Mouse (Mus musculus) left cerebral cortex, postnatal 10 days (tissue): ENCODE results near the gene Ptpn18. TPM values are rescaled to one million over a fixed set of nuclear protein-coding genes. Genes with fewer than 3 reads are reported as not detected.
"Not testable (repeated sequence)": the region's sequence is repeated elsewhere in the genome, so short reads cannot be mapped to it uniquely, and the experiment has no call there.

Experiments
- DNase-seq, 2 experiments: peaks; one replicate each; pipeline ENCODE4 v3.0.0; 2021 to 2022; ENCODE audit warnings: low spot score in 2 of 2, mixed read lengths in 1 of 2; ENCODE audit errors: extremely low spot score in 1 of 2
- intact Hi-C: fragments of 180-260 bp; cut with DNase I; formaldehyde crosslinking; loops from one replicate; pipeline ENCODE4 v1.15.1; 2025
- total RNA-seq, 2 experiments: library from RNA; stranded (reverse); gene quantifications; 2 replicates each; pipeline ENCODE4 v1.2.3; 2021

Gene Ptpn18
- 1 to 10 TPM; 3.6 to 4.6 TPM for total RNA-seq

GRCm38 (mm10) chr1:34459284-34460060, at the start of gene Ptpn18:
Gene Ptpn18, plus strand, starts transcription at chr1:34459762.
- DNase-seq, result peak; percentile 79 to 86
- intact Hi-C loops, result loop anchor here (10.0 kb wide), 1 partner anchor 125 kb away; no protein-coding TSS in a partner anchor

GRCm38 (mm10) chr1:34428466-34428865, 31.1 kb upstream of the Ptpn18 start:
- intact Hi-C loops, result no loop called here
- DNase-seq, result no peak

GRCm38 (mm10) chr1:34429281-34429680, 30.3 kb upstream of the Ptpn18 start:
- intact Hi-C loops, result no loop called here
- no peak for DNase-seq

GRCm38 (mm10) chr1:34430981-34431380, 28.6 kb upstream of the Ptpn18 start:
- no peak for DNase-seq
- intact Hi-C loops, result loop anchor here (10.0 kb wide), 1 partner anchor 136 kb away; no protein-coding TSS in a partner anchor

- no peak for DNase-seq
- intact Hi-C loops, result loop anchor here (10.0 kb wide), 1 partner anchor 137 kb away; no protein-coding TSS in a partner anchor
Observed at GRCm38 (mm10) chr1:34431431-34431830, 28.1 kb upstream of the Ptpn18 start.

- peak in 1 of 2 experiments; percentile 72 for DNase-seq
- intact Hi-C loops, result loop anchor here (10.0 kb wide), 1 partner anchor 138 kb away; no protein-coding TSS in a partner anchor
Observed at GRCm38 (mm10) chr1:34432411-34432775, 27.2 kb upstream of the Ptpn18 start.

- intact Hi-C loops, result loop anchor here (10.0 kb wide), 1 partner anchor 138 kb away; no protein-coding TSS in a partner anchor
- peak in 1 of 2 experiments; percentile 53 for DNase-seq
Observed at GRCm38 (mm10) chr1:34432776-34433481, 26.6 kb upstream of the Ptpn18 start.

- DNase-seq, result peak in 1 of 2 experiments; percentile 43
- intact Hi-C loops, result loop anchor here (10.0 kb wide), 1 partner anchor 139 kb away; no protein-coding TSS in a partner anchor
Observed at GRCm38 (mm10) chr1:34433891-34434521, 25.6 kb upstream of the Ptpn18 start.

GRCm38 (mm10) chr1:34434660-34435160, 24.9 kb upstream of the Ptpn18 start:
- intact Hi-C loops, result loop anchor here (10.0 kb wide), 1 partner anchor 140 kb away; no protein-coding TSS in a partner anchor
- DNase-seq, result peak; percentile 83 to 89

GRCm38 (mm10) chr1:34435371-34436120, 24.0 kb upstream of the Ptpn18 start:
- intact Hi-C loops, result loop anchor here (10.0 kb wide), 1 partner anchor 141 kb away; no protein-coding TSS in a partner anchor
- no peak for DNase-seq

- intact Hi-C loops, result loop anchor here (10.0 kb wide), 1 partner anchor 142 kb away; no protein-coding TSS in a partner anchor
- no peak for DNase-seq
Observed at GRCm38 (mm10) chr1:34436374-34436773, 23.2 kb upstream of the Ptpn18 start.

GRCm38 (mm10) chr1:34437366-34437765, 22.2 kb upstream of the Ptpn18 start:
- intact Hi-C loops, result loop anchor here (10.0 kb wide), 1 partner anchor 143 kb away; no protein-coding TSS in a partner anchor

GRCm38 (mm10) chr1:34438381-34439051, 21.0 kb upstream of the Ptpn18 start:
- no peak for DNase-seq
- intact Hi-C loops, result loop anchor here (10.0 kb wide), 1 partner anchor 144 kb away; no protein-coding TSS in a partner anchor

More at GRCm38 (mm10) chr1:34437366-34437765, 22.2 kb upstream of the Ptpn18 start:
- DNase-seq, result not testable (repeated sequence)

GRCm38 (mm10) chr1:34439215-34439960, 20.2 kb upstream of the Ptpn18 start, which contains the start of the genes Ccdc115 and Imp4:
Gene Ccdc115, minus strand, starts transcription at chr1:34439672.
Gene Imp4, plus strand, starts transcription at chr1:34439851.
- intact Hi-C loops, result loop anchor here (10.0 kb wide), 1 partner anchor 145 kb away; no protein-coding TSS in a partner anchor
- DNase-seq, result peak; percentile 97

- intact Hi-C loops, result loop anchor here (10.0 kb wide), 1 partner anchor 145 kb away; no protein-coding TSS in a partner anchor
- DNase-seq, result peak in 1 of 2 experiments; percentile 39
Observed at GRCm38 (mm10) chr1:34439961-34440630, 19.5 kb upstream of the Ptpn18 start.

GRCm38 (mm10) chr1:34443124-34443523, 16.4 kb upstream of the Ptpn18 start:
- peak in 1 of 2 experiments; percentile 2 for DNase-seq
- intact Hi-C loops, result no loop called here
